Mouse (Mus musculus) stomach, postnatal 0 days (tissue): ENCODE results near the gene Nsd2. TPM values are rescaled to one million over a fixed set of nuclear protein-coding genes. Genes with fewer than 3 reads are reported as not detected.
"Not testable (repeated sequence)": the region's sequence is repeated elsewhere in the genome, so short reads cannot be mapped to it uniquely, and the experiment has no call there.

ENCODE experiments used
- ATAC-seq: fragments of 200-750 bp; cut with Nextera tagmentation; 2 replicates; pipeline ENCODE4 v1.8.0; 2017; ENCODE audit not compliant: low FRiP score, low TSS enrichment
- DNase-seq: peaks from one replicate; pipeline ENCODE4 v3.0.0-alpha.2; 2016; ENCODE audit warnings: low spot score
- H3K27ac ChIP-seq: fragments of 300-500 bp; sonication (generic); replicated peaks from 2 replicates; pipeline ENCODE4 v1.5.1; 2014; ENCODE audit warnings: mild to moderate bottlenecking, control low read depth
- H3K27me3 ChIP-seq: fragments of 300-500 bp; sonication (generic); 2 replicates; pipeline ENCODE4 v1.6.1; 2014; ENCODE audit warnings: low read length; ENCODE audit not compliant: control insufficient read depth, insufficient read depth
- H3K36me3 ChIP-seq: fragments of 300-500 bp; sonication (generic); 2 replicates; pipeline ENCODE4 v1.6.1; 2014; ENCODE audit warnings: low read length, mixed read lengths; ENCODE audit not compliant: control insufficient read depth, insufficient read depth
- H3K4me1 ChIP-seq: fragments of 300-500 bp; sonication (generic); replicated peaks from 2 replicates; pipeline ENCODE4 v1.6.1; 2014; ENCODE audit warnings: antibody characterized with exemption; ENCODE audit not compliant: control insufficient read depth, insufficient read depth
- H3K4me2 ChIP-seq: fragments of 300-500 bp; sonication (generic); replicated peaks from 2 replicates; pipeline ENCODE4 v1.6.1; 2014; ENCODE audit warnings: low read depth, mild to moderate bottlenecking, control low read depth, moderate library complexity
- H3K4me3 ChIP-seq: fragments of 300-500 bp; sonication (generic); 2 replicates; pipeline ENCODE4 v1.5.1; 2014; ENCODE audit warnings: low read depth, low read length, control low read depth
- H3K9ac ChIP-seq: fragments of 300-500 bp; sonication (generic); 2 replicates; pipeline ENCODE4 v1.6.1; 2014; ENCODE audit warnings: mild to moderate bottlenecking, low read length, control low read depth, mixed read lengths
- H3K9me3 ChIP-seq: fragments of 300-500 bp; sonication (generic); 2 replicates; pipeline ENCODE4 v1.6.1; 2016; ENCODE audit warnings: low read length; ENCODE audit not compliant: control insufficient read depth
- CTCF ChIP-seq: IDR thresholded peaks from 2 replicates; pipeline ENCODE4 v1.5.1; 2016; ENCODE audit warnings: antibody characterized with exemption, low read depth, mild to moderate bottlenecking, moderate library complexity
- EP300 ChIP-seq: optimal IDR thresholded peaks from 2 replicates; pipeline ENCODE3; 2016; ENCODE audit warnings: antibody characterized with exemption
- WGBS: fragments of 180-500 bp; shearing (Covaris S2); extraction: QIAGEN DNeasy Blood & Tissue Kit; methylation state at CpG from one replicate; pipeline ENCODE4 v1.1.7; 2014; 5-methylcytosine and 5-hydroxymethylcytosine counted together
- polyA plus RNA-seq: library from polyadenylated mRNA; unstranded; fragments of >200 nt; fragmentation: Nextera tagmentation; extraction: Ambion mirVana; gene quantifications from 2 replicates; pipeline ENCODE4 v1.2.1, GENCODE M21; 2015

Gene Nsd2
- polyA plus RNA-seq, 1 experiment from 2014 or later, result 10.3 TPM

GRCm38 (mm10) chr5:33903176-33903575 is 82.7 kb downstream of the Nsd2 start:
- WGBS, result 83% methylated on average over 9 of the region's 9 CpGs
- no peak for DNase-seq
- Histone ChIP-seq H3K9ac (no peak overlapping the region), H3K4me2 (no peak overlapping the region), H3K27ac (no peak overlapping the region), H3K36me3 (peaks cover 28% of the 10 kb centered on the region), H3K4me3 (no peak overlapping the region), H3K27me3 (no peaks in the 10 kb centered on the region), H3K4me1 (no peaks in the 10 kb centered on the region), H3K9me3 (no peaks in the 10 kb centered on the region)
- ATAC-seq, result no peak
- TF ChIP-seq EP300 (no peak), CTCF (no peak)

- peaks cover 13% of the 10 kb centered on the region for H3K36me3 ChIP-seq
- H3K27ac ChIP-seq, H3K4me3 ChIP-seq, H3K9me3 ChIP-seq, DNase-seq, H3K27me3 ChIP-seq, H3K4me1 ChIP-seq, H3K9ac ChIP-seq, ATAC-seq, H3K4me2 ChIP-seq: not testable (repeated sequence)
These were observed 94.5 kb downstream of the Nsd2 start for GRCm38 (mm10) chr5:33915031-33915430.

GRCm38 (mm10) chr5:33916616-33917015 is 96.1 kb downstream of the Nsd2 start:
- peaks cover 13% of the 10 kb centered on the region for H3K36me3 ChIP-seq
- not testable (repeated sequence) for H3K27ac ChIP-seq, H3K9me3 ChIP-seq, H3K9ac ChIP-seq, H3K27me3 ChIP-seq, ATAC-seq, H3K4me1 ChIP-seq, H3K4me3 ChIP-seq, H3K4me2 ChIP-seq, DNase-seq
- WGBS, result 99% methylated on average over 2 of the region's 2 CpGs

- peaks cover 10% of the 10 kb centered on the region for H3K36me3 ChIP-seq
- no peak for ATAC-seq
- no peaks in the 10 kb centered on the region for H3K9me3 ChIP-seq
- 82% methylated on average over 1 of the region's 1 CpGs for WGBS
- no peak overlapping the region for H3K4me3 ChIP-seq
- H3K4me1 ChIP-seq, result no peaks in the 10 kb centered on the region
- H3K27me3 ChIP-seq, result no peaks in the 10 kb centered on the region
- H3K27ac ChIP-seq, result no peak overlapping the region
- H3K4me2 ChIP-seq, result no peak overlapping the region
- DNase-seq, result no peak
- TF ChIP-seq CTCF, result no peak
- no peak for TF ChIP-seq EP300
- no peak overlapping the region for H3K9ac ChIP-seq
These were observed 98.9 kb downstream of the Nsd2 start for GRCm38 (mm10) chr5:33919466-33919865.

- no peak overlapping the region for H3K4me3 ChIP-seq
- no peak overlapping the region for H3K4me2 ChIP-seq
- peaks cover 10% of the 10 kb centered on the region for H3K36me3 ChIP-seq
- H3K9me3 ChIP-seq, result no peaks in the 10 kb centered on the region
- H3K9ac ChIP-seq, result no peak overlapping the region
- TF ChIP-seq CTCF (no peak), EP300 (no peak)
- no peaks in the 10 kb centered on the region for H3K27me3 ChIP-seq
- ATAC-seq (no peak), DNase-seq (no peak)
- WGBS, result 91% methylated on average over 2 of the region's 2 CpGs
- H3K27ac ChIP-seq, result no peak overlapping the region
- H3K4me1 ChIP-seq, result no peaks in the 10 kb centered on the region
These were observed 99.5 kb downstream of the Nsd2 start for GRCm38 (mm10) chr5:33920037-33920436.

- no peak for DNase-seq
- H3K9ac ChIP-seq, result no peak overlapping the region
- no peak overlapping the region for H3K27ac ChIP-seq
- no peaks in the 10 kb centered on the region for H3K4me1 ChIP-seq
- TF ChIP-seq EP300, result no peak
- TF ChIP-seq CTCF, result no peak
- H3K27me3 ChIP-seq, result no peaks in the 10 kb centered on the region
- H3K4me3 ChIP-seq, result no peak overlapping the region
- H3K36me3 ChIP-seq, result peaks cover 10% of the 10 kb centered on the region
- 77% methylated on average over 4 of the region's 4 CpGs for WGBS
- ATAC-seq, result no peak
- H3K4me2 ChIP-seq, result no peak overlapping the region
- H3K9me3 ChIP-seq, result no peaks in the 10 kb centered on the region
These were observed 100.4 kb downstream of the Nsd2 start for GRCm38 (mm10) chr5:33920924-33921323.
